Mouse (Mus musculus) forebrain, embryonic 13.5 days (tissue): Measurements from ENCODE around the gene Irgc1. TPM values are rescaled to one million over a fixed set of nuclear protein-coding genes. Genes with fewer than 3 reads are reported as not detected.

Experiments used
- ATAC-seq: fragments of 200-750 bp; cut with Nextera tagmentation; 2 replicates; pipeline ENCODE4 v1.8.0; 2017
- H3K27ac ChIP-seq: fragments of 300-500 bp; sonication (generic); 2 replicates; pipeline ENCODE4 v1.5.1; 2015; ENCODE audit warnings: inconsistent platforms, mild to moderate bottlenecking, moderate library complexity
- H3K27me3 ChIP-seq: fragments of 300-500 bp; sonication (generic); 2 replicates; pipeline ENCODE4 v1.6.1; 2015; ENCODE audit warnings: mild to moderate bottlenecking, inconsistent platforms
- H3K36me3 ChIP-seq: fragments of 300-500 bp; sonication (generic); 2 replicates; pipeline ENCODE4 v1.6.1; 2015; ENCODE audit warnings: mild to moderate bottlenecking, inconsistent platforms; ENCODE audit not compliant: poor library complexity, severe bottlenecking
- H3K4me1 ChIP-seq: fragments of 300-500 bp; sonication (generic); 2 replicates; pipeline ENCODE4 v1.6.1; 2015; ENCODE audit warnings: inconsistent platforms
- H3K4me2 ChIP-seq: fragments of 300-500 bp; sonication (generic); 2 replicates; pipeline ENCODE4 v1.6.1; 2015; ENCODE audit warnings: inconsistent platforms, mild to moderate bottlenecking, moderate library complexity
- H3K4me3 ChIP-seq: fragments of 300-500 bp; sonication (generic); 2 replicates; pipeline ENCODE4 v1.5.1; 2015; ENCODE audit warnings: mild to moderate bottlenecking, inconsistent platforms
- H3K9ac ChIP-seq: fragments of 300-500 bp; sonication (generic); 2 replicates; pipeline ENCODE4 v1.6.1; 2015; ENCODE audit warnings: mild to moderate bottlenecking, inconsistent platforms
- H3K9me3 ChIP-seq: fragments of 300-500 bp; sonication (generic); replicated peaks from 2 replicates; pipeline ENCODE4 v1.6.1; 2016; ENCODE audit warnings: inconsistent platforms
- WGBS: fragments of 180-500 bp; shearing (Covaris S2); methylation state at CpG from one replicate; pipeline ENCODE4 v1.1.7; 2015; 5-methylcytosine and 5-hydroxymethylcytosine counted together
- polyA plus RNA-seq: library from polyadenylated mRNA; unstranded; fragments of >200 nt; fragmentation: Nextera tagmentation; extraction: Ambion mirVana; gene quantifications from 2 replicates; pipeline ENCODE4 v1.2.1, GENCODE M21; 2015

The Irgc1 gene
- polyA plus RNA-seq, 1 experiment from 2014 or later, result 0.15 TPM

- Histone ChIP-seq H3K4me2 (no peak overlapping the region), H3K9ac (no peak overlapping the region), H3K9me3 (no peaks in the 10 kb centered on the region), H3K36me3 (no peaks in the 10 kb centered on the region), H3K4me3 (no peak overlapping the region), H3K27me3 (no peaks in the 10 kb centered on the region), H3K4me1 (no peaks in the 10 kb centered on the region), H3K27ac (no peak overlapping the region)
- 66% methylated on average over 2 of the region's 2 CpGs for WGBS
- no peak for ATAC-seq
These were observed 60.4 kb downstream of the Irgc1 start for GRCm38 (mm10) chr7:24391687-24392086.

GRCm38 (mm10) chr7:24391077-24391476 is 61.0 kb downstream of the Irgc1 start:
- Histone ChIP-seq H3K27ac (peak overlapping the region; percentile 45; the same call in 1 of the 2 replicates), H3K36me3 (no peaks in the 10 kb centered on the region), H3K4me1 (no peaks in the 10 kb centered on the region), H3K4me2 (no peak overlapping the region), H3K4me3 (no peak overlapping the region), H3K27me3 (no peaks in the 10 kb centered on the region), H3K9ac (no peak overlapping the region), H3K9me3 (no peaks in the 10 kb centered on the region)
- no peak for ATAC-seq
- 59% methylated on average over 5 of the region's 5 CpGs for WGBS

- no peak for ATAC-seq
- Histone ChIP-seq H3K27me3 (no peaks in the 10 kb centered on the region), H3K4me3 (no peak overlapping the region), H3K9ac (no peak overlapping the region), H3K9me3 (no peaks in the 10 kb centered on the region), H3K4me1 (no peaks in the 10 kb centered on the region), H3K4me2 (no peak overlapping the region), H3K36me3 (no peaks in the 10 kb centered on the region), H3K27ac (no peak overlapping the region)
- 70% methylated on average over 7 of the region's 7 CpGs for WGBS
These were observed 61.6 kb downstream of the Irgc1 start for GRCm38 (mm10) chr7:24390512-24390911.

GRCm38 (mm10) chr7:24389516-24390187 is 62.4 kb downstream of the Irgc1 start:
- H3K9me3 ChIP-seq, result no peaks in the 10 kb centered on the region

GRCm38 (mm10) chr7:24387059-24387556 is 65.0 kb downstream of the Irgc1 start:
- Histone ChIP-seq H3K4me2 (no peak overlapping the region), H3K27me3 (no peaks in the 10 kb centered on the region), H3K9me3 (no peaks in the 10 kb centered on the region), H3K4me3 (no peak overlapping the region), H3K27ac (no peak overlapping the region), H3K9ac (no peak overlapping the region), H3K36me3 (no peaks in the 10 kb centered on the region), H3K4me1 (no peaks in the 10 kb centered on the region)
- ATAC-seq, result no peak
- 85% methylated on average over 10 of the region's 10 CpGs for WGBS

More at GRCm38 (mm10) chr7:24389516-24390187, 62.4 kb downstream of the Irgc1 start:
- Histone ChIP-seq H3K4me2 (no peak overlapping the region), H3K4me1 (no peaks in the 10 kb centered on the region), H3K36me3 (no peaks in the 10 kb centered on the region), H3K27me3 (no peaks in the 10 kb centered on the region), H3K27ac (no peak overlapping the region), H3K4me3 (no peak overlapping the region), H3K9ac (no peak overlapping the region)
- WGBS, result 73% methylated on average over 13 of the region's 13 CpGs
- ATAC-seq, result no peak

GRCm38 (mm10) chr7:24384827-24385226 is 67.3 kb downstream of the Irgc1 start:
- no peak overlapping the region for H3K4me3 ChIP-seq
- H3K9me3 ChIP-seq, result no peaks in the 10 kb centered on the region
- H3K4me2 ChIP-seq, result peak overlapping the region; percentile 37
- no peak overlapping the region for H3K27ac ChIP-seq
- no peaks in the 10 kb centered on the region for H3K27me3 ChIP-seq
- ATAC-seq, result peak; percentile 59; the same call in 1 of the 2 replicates
- WGBS, result 10% methylated on average over 11 of the region's 11 CpGs
- H3K36me3 ChIP-seq, result no peaks in the 10 kb centered on the region
- peak overlapping the region; percentile 21; the same call in 1 of the 2 replicates for H3K9ac ChIP-seq
- H3K4me1 ChIP-seq, result no peaks in the 10 kb centered on the region

GRCm38 (mm10) chr7:24384070-24384469 is 68.0 kb downstream of the Irgc1 start:
- H3K27me3 ChIP-seq, result no peaks in the 10 kb centered on the region
- no peak for ATAC-seq
- no peak overlapping the region for H3K4me3 ChIP-seq

GRCm38 (mm10) chr7:24382730-24383372 is 69.2 kb downstream of the Irgc1 start:
- H3K4me2 ChIP-seq, result no peak overlapping the region
- H3K4me3 ChIP-seq, result no peak overlapping the region
- no peaks in the 10 kb centered on the region for H3K36me3 ChIP-seq
- H3K9ac ChIP-seq, result no peak overlapping the region
- no peak for ATAC-seq
- WGBS, result 84% methylated on average over 16 of the region's 16 CpGs
- H3K4me1 ChIP-seq, result no peaks in the 10 kb centered on the region
- H3K27ac ChIP-seq, result no peak overlapping the region
- no peaks in the 10 kb centered on the region for H3K9me3 ChIP-seq
- H3K27me3 ChIP-seq, result 0 out of 2 replicates have a peak, but pooled peaks cover 3% of the 10 kb centered on the region

More at GRCm38 (mm10) chr7:24384070-24384469, 68.0 kb downstream of the Irgc1 start:
- WGBS, result 70% methylated on average over 6 of the region's 6 CpGs
- Histone ChIP-seq H3K4me2 (no peak overlapping the region), H3K9ac (no peak overlapping the region), H3K9me3 (no peaks in the 10 kb centered on the region), H3K36me3 (no peaks in the 10 kb centered on the region), H3K27ac (no peak overlapping the region), H3K4me1 (no peaks in the 10 kb centered on the region)

Other genes with a start within 250 kb of the Irgc1 start
- 8.1 and 8.4 TPM in 2 replicates for gene Zfp111, start 240.9 kb downstream of the Irgc1 start, polyA plus RNA-seq
- 4.5 and 4.6 TPM in 2 replicates for gene Zfp109, start 214.7 kb downstream of the Irgc1 start, polyA plus RNA-seq
- gene Zfp108, start 197.5 kb downstream of the Irgc1 start, polyA plus RNA-seq, result 2.5 and 3.4 TPM in 2 replicates
- gene Zfp93, start 181.9 kb downstream of the Irgc1 start, polyA plus RNA-seq, result 9.3 and 9.4 TPM in 2 replicates
- gene Zfp61, start 151.1 kb downstream of the Irgc1 start, polyA plus RNA-seq, result 44.0 and 46.2 TPM in 2 replicates
- 20.1 and 20.9 TPM in 2 replicates for gene Zfp94, start 135.6 kb downstream of the Irgc1 start, polyA plus RNA-seq
- gene Tescl, start 118.4 kb downstream of the Irgc1 start, polyA plus RNA-seq, result not detected in 2 replicates
- not detected in 2 replicates for gene Lypd5, start 103.1 kb downstream of the Irgc1 start, polyA plus RNA-seq
- 0.40 and 0.44 TPM in 2 replicates for gene Kcnn4, start 82.0 kb downstream of the Irgc1 start, polyA plus RNA-seq
- gene Smg9, start 52.7 kb downstream of the Irgc1 start, polyA plus RNA-seq, result 25.7 and 30.4 TPM in 2 replicates
- 1.3 TPM in 2 replicates for gene Plaur, start 10.2 kb upstream of the Irgc1 start, polyA plus RNA-seq
- gene Cadm4, start 29.7 kb upstream of the Irgc1 start, polyA plus RNA-seq, result 45.8 and 47.0 TPM in 2 replicates
- gene Zfp428, start 54.7 kb upstream of the Irgc1 start, polyA plus RNA-seq, result 214 and 220 TPM in 2 replicates
- 0.97 and 1.1 TPM in 2 replicates for gene AC161166.1, start 60.2 kb upstream of the Irgc1 start, polyA plus RNA-seq
- 15.1 and 17.4 TPM in 2 replicates for gene Irgq, start 78.4 kb upstream of the Irgc1 start, polyA plus RNA-seq
- not detected in 2 replicates for gene Pinlyp, start 93.8 kb upstream of the Irgc1 start, polyA plus RNA-seq
- 89.6 and 99.1 TPM in 2 replicates for gene Xrcc1, start 94.0 kb upstream of the Irgc1 start, polyA plus RNA-seq
- 16.8 and 16.9 TPM in 2 replicates for gene Ethe1, start 135.2 kb upstream of the Irgc1 start, polyA plus RNA-seq
- 4.7 and 5.1 TPM in 2 replicates for gene Zfp575, start 135.3 kb upstream of the Irgc1 start, polyA plus RNA-seq
- gene Phldb3, start 158.5 kb upstream of the Irgc1 start, polyA plus RNA-seq, result not detected in 2 replicates
- 0.14 TPM in 1 of 2 replicates, not detected in the other for gene Lypd3, start 184.3 kb upstream of the Irgc1 start, polyA plus RNA-seq
- gene Tex101, start 224.4 kb upstream of the Irgc1 start, polyA plus RNA-seq, result not detected in 2 replicates